Mouse (Mus musculus): ENCODE results near the gene Prx.

- TF ChIP-seq CTCF (IDR thresholded peaks at IDR 0.05; ENCODE audit: low read depth, low read length) (no peak), POLR2A (IDR thresholded peaks at IDR 0.05; ENCODE audit: borderline replicate concordance, low read depth, low read length) (no peak)
Measured at GRCm38 (mm10) chr7:27542392-27543033, 43.4 kb downstream of the Prx start.
